Mouse (Mus musculus) telencephalon, adult 2 months (tissue): Measurements from ENCODE around the gene Fam160b1.

Source experiments
- DNase-seq: peaks from one replicate; pipeline ENCODE4 v3.0.0-alpha.2; 2011; ENCODE audit warnings: low read depth, low spot score

Gene Fam160b1

GRCm38 (mm10) chr19:57343860-57344259 lies 16.6 kb upstream of the Fam160b1 start:
- no peak for DNase-seq

GRCm38 (mm10) chr19:57344678-57345077 lies 15.8 kb upstream of the Fam160b1 start:
- no peak for DNase-seq

DNA sequence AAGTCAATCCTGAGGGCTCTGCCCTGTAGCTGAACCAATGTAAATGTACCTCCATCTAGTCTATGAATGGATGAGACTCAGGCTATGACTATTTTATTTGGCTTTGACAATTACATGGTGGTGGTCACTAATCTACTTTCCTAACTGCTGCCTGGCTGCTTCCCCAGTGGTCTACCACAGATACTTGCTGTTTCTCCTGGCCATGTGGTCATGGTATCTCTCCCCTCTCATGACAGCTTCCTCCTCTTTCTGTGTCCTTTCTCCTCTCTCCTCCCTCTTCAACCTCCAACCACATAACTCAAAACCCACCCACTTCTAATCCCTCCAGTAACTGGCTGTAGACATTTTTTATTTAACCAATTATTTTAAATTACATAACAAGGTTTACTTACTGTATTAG lies 11.4 kb upstream of the Fam160b1 start:
- DNase-seq, result no peak

- peak; percentile 67 for DNase-seq
These were observed 8.0 kb upstream of the Fam160b1 start for GRCm38 (mm10) chr19:57352337-57352935.

DNA sequence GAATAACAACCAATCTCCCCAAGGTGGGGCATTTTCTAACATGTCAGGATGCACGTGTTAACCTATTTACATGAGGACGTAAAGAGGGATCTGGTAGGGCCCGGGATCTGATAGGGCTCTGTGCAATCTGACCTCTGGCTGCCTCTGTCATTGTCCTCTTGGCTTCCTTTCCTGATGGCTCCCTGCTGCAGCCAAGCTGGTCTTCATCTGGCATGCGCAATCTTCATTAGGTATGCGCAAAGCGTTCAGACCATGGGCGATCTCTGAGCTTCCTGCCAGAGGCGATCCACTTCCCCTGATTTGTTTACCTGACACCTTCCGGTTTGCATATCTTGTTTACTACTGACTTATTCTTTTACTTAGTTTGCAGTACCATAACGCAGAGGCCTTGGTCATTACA lies 7.3 kb upstream of the Fam160b1 start:
- DNase-seq, result no peak

DNA sequence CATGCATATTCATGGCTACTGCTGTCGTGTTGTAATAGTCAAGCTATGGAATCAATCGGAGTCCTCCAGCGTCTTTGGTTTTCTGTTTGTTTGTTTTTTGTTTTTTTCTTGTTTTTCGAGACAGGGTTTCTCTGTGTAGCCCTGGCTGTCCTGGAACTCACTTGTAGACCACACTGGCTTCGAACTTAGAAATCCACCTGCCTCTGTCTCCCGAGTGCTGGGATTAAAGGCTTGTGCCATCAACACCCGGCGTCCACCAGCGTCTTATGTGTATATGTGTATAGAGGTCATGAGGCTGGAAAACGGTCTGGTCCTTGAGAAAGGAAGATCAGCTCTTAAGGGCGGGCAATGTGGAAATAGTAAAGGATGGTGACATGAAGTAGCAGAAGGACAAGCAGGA lies 6.4 kb upstream of the Fam160b1 start:
- DNase-seq, result no peak

- DNase-seq, result no peak
These were observed 5.8 kb upstream of the Fam160b1 start for GRCm38 (mm10) chr19:57354715-57355114.

DNA sequence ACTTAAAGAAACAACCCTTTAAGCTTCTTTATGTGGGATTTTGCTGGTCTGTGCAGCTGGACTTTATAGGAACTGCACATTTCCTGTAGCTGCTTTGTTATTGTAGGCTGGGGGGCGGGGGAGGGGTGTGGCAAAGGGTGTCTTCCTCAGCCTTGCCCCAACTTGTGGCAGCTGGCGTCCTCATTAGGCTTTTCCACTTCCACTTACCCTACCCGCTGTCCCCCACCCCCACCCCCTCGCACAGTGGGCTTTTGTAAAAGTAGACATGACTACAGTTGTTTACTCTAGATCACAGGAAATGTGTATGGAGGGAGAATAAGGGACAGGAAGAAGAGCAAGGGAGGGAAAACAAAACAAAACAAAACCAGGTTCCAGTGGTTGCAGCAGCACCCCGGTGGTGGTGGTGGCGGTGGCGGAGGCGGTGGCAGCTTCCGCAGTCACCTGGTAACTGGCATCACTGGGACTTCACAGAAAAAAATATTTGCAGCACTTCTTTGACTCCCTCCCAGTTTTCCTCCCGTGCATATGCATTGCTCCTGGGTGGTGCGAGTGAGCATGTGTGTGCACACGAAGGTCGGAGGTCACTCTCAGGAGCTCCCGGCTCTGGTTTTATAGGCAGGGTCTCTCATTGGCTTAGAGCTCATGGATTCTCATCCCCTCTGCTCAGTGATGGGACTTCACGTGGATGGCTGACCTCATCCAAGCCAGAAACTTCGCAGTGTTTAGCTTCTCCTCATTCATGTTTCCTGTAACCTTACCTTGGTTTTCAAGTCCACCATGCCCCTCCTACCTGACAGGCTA lies 4.8 kb upstream of the Fam160b1 start:
- no peak for DNase-seq

GRCm38 (mm10) chr19:57356273-57356672 lies 4.2 kb upstream of the Fam160b1 start:
- DNase-seq, result no peak

- no peak for DNase-seq
These were observed 3.2 kb upstream of the Fam160b1 start for GRCm38 (mm10) chr19:57357244-57357643.

DNA sequence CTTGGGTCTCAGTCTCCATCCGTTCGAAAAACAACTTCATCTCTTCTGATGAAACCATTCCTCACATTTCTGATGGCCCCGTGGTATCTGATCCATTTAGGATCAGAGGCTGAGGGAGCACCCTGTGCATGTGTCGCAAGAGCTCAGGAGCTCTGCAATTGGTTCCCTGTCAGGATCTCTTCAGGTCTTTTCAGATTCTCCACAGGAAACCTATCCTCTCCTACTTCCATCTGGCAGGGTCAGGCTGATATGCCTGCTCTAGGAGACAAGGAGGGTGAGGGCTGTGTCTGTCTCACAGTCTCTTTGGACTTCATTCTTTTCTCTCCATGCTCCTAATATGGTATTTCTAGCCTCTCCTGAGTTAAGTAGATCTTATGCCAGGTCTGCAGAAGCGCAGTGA lies 2.7 kb upstream of the Fam160b1 start:
- no peak for DNase-seq

GRCm38 (mm10) chr19:57358322-57358721 lies 2.2 kb upstream of the Fam160b1 start:
- DNase-seq, result no peak

DNA sequence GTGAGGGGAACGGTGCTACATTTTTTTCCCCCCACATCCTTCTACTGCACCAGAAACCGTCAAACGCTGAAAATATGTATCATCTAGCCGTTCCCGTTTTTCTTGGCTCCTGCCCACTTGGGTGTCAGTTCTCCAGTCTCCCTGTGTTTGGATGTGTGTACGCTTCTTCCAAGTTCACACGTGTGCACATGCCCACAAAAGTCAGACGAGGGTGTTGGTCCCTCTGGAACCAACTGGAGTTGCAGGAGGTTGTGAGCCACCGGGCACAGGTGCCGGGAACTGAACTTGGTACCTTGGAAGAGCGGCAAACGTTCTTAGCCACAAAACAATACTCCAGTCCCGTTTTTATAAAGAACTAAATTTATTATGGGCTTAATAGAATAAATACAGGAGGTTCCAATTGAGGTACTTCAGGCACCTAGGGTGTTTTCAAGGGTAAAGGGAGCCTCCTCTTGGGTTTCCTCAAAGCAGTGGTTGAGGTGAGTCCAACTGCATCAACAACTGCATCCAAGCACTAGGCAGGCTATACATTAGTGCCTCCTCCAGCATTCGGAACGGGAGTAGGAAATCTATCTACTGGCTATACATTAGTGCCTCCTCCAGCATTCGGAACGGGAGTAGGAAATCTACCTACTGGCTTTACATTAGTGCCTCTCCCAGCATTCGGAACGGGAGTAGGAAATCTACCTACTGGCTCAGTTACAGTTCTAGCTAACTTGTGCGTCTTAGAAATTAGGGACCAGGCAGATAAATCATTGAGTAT lies 1.5 kb upstream of the Fam160b1 start:
- DNase-seq, result no peak

- DNase-seq, result no peak
These were observed 666 bp upstream of the Fam160b1 start for GRCm38 (mm10) chr19:57359701-57360326.

DNA sequence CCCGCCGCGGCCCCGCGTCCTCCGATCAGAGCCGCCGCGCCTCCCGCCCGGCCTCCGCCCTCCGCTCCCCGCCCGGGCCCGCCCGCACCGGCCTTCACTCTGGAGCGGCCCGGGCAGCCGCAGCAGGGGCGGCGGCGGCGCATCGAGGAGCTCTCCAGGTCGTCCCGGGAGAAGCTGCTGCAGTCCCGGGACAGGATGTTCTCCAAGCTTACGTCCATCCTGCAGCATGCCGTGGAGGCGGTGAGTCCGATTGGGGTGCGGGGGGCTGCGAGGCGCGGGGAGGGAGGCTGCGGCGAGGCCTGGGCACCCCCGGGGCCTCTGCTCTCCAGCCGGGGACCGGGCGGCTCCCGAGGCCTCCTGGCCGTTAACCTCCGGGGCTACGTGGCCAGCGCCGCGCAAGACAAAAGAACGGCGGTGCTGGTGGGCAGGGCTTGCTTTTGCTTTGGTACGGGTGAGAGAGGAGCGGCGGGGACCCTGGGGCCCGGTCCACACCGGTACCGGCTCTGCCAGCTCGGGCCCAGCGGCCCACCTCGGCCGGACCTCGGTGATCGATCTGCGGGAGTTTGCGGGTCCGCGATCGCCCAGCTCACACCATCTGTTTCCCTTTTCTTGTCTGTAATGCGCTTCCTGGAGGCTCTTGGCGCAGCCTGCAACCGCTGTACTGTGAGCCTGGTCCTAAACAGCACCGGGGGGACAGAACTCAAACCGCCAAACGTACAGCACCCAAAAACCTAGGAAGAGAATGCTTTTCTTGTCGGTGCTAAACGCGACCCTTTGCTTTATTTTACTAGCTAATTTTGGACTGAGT lies 855 bp downstream of the Fam160b1 start:
- DNase-seq, result no peak

- no peak for DNase-seq
These were observed 1.4 kb downstream of the Fam160b1 start for GRCm38 (mm10) chr19:57361939-57362307.

- no peak for DNase-seq
These were observed 2.1 kb downstream of the Fam160b1 start for GRCm38 (mm10) chr19:57362586-57362985.

GRCm38 (mm10) chr19:57363076-57363475 lies 2.6 kb downstream of the Fam160b1 start:
- DNase-seq, result no peak

GRCm38 (mm10) chr19:57363538-57363937 lies 3.1 kb downstream of the Fam160b1 start:
- DNase-seq, result no peak

DNA sequence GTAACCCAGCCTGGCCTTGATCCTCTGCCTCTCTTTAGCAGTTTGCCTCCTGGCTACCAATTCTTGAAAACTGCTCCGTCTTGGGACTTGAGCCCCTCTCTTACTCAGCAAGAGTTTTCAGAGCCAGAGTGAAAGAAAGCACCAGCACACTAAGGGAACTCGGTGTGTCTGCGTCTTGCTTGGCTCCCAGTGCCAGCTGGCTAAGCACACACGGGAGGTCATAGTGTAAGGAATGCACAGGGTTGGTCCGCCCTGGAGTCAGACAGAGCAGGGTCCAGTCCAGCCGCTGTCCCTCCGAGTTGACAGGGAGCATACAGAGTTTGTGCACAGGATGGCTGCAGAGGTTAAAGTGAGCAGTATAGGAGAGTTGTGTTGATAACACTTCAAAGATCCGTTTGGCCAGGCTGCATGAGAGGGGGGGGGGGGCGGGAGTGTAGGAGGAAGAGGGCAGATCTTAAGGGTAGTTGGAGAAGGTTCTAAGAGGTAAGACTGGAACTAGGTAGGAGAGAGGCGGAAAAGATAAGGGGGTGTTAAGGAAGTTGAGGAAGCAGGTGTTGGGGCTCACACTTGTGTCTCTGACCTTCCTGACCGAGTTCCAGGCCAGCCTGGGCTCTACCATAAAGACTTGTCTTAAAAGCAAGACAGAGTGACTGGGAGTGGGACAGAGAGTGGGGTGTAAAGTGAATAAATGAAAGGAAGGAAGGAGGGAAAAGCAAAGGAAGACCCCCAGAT lies 4.6 kb downstream of the Fam160b1 start:
- no peak for DNase-seq

- DNase-seq, result no peak
These were observed 5.5 kb downstream of the Fam160b1 start for GRCm38 (mm10) chr19:57366007-57366406.
